Mouse (Mus musculus) midbrain, embryonic 10.5 days (tissue): ENCODE data around the gene Ddx1. TPM values are rescaled to one million over a fixed set of nuclear protein-coding genes. Genes with fewer than 3 reads are reported as not detected.
A peak's percentile ranks its signal among the peaks of the same experiment; 100 is the strongest.

Source experiments
- DNase-seq: peaks from one replicate; pipeline ENCODE4 v3.0.0-alpha.2; 2017; ENCODE audit warnings: low spot score
- H3K27ac ChIP-seq: fragments of 300-500 bp; sonication (generic); replicated peaks from 2 replicates; pipeline ENCODE4 v1.5.1; 2016; ENCODE audit warnings: mild to moderate bottlenecking
- H3K27me3 ChIP-seq: fragments of 300-500 bp; sonication (generic); 2 replicates; pipeline ENCODE4 v1.6.1; 2016; ENCODE audit warnings: low read depth, mild to moderate bottlenecking; ENCODE audit not compliant: poor library complexity, severe bottlenecking
- H3K36me3 ChIP-seq: fragments of 300-500 bp; sonication (generic); 2 replicates; pipeline ENCODE4 v1.6.1; 2016; ENCODE audit warnings: mild to moderate bottlenecking, moderate library complexity
- H3K4me1 ChIP-seq: fragments of 300-500 bp; sonication (generic); 2 replicates; pipeline ENCODE4 v1.6.1; 2016
- H3K4me3 ChIP-seq: fragments of 300-500 bp; sonication (generic); 2 replicates; pipeline ENCODE4 v1.5.1; 2016; ENCODE audit warnings: mild to moderate bottlenecking, moderate library complexity
- H3K9me3 ChIP-seq: fragments of 300-500 bp; sonication (generic); replicated peaks from 2 replicates; pipeline ENCODE4 v1.6.1; 2016; ENCODE audit warnings: mild to moderate bottlenecking
- WGBS: fragments of 180-500 bp; shearing (Covaris S2); methylation state at CpG from one replicate; pipeline ENCODE4 v1.1.7; 2016; 5-methylcytosine and 5-hydroxymethylcytosine counted together
- polyA plus RNA-seq: library from polyadenylated mRNA; unstranded; fragments of >200 nt; fragmentation: Nextera tagmentation; extraction: Ambion mirVana; gene quantifications from 2 replicates; pipeline ENCODE4 v1.2.1, GENCODE M21; 2016

Gene Ddx1
- polyA plus RNA-seq, 1 experiment from 2014 or later = 194 TPM

GRCm38 (mm10) chr12:13176136-13176535, 72.9 kb downstream of the Ddx1 start:
- Histone ChIP-seq H3K27me3 (no peaks in the 10 kb centered on the region), H3K36me3 (no peaks in the 10 kb centered on the region), H3K9me3 (no peaks in the 10 kb centered on the region), H3K27ac (peak overlapping the region; percentile 9; the same call in 1 of the 2 replicates), H3K4me3 (no peak overlapping the region), H3K4me1 (peaks cover 23% of the 10 kb centered on the region)
- 31% methylated on average over 2 of the region's 2 CpGs for WGBS
- no peak for DNase-seq

GRCm38 (mm10) chr12:13174022-13174421, 75.0 kb downstream of the Ddx1 start:
- peaks cover 11% of the 10 kb centered on the region for H3K4me1 ChIP-seq
- WGBS = 88% methylated on average over 6 of the region's 6 CpGs
- H3K36me3 ChIP-seq = no peaks in the 10 kb centered on the region
- no peak for DNase-seq
- H3K27ac ChIP-seq = no peak overlapping the region
- no peak overlapping the region for H3K4me3 ChIP-seq
- H3K9me3 ChIP-seq = no peaks in the 10 kb centered on the region
- H3K27me3 ChIP-seq = no peaks in the 10 kb centered on the region

GRCm38 (mm10) chr12:13168073-13168472, 80.9 kb downstream of the Ddx1 start:
- Histone ChIP-seq H3K9me3 (no peaks in the 10 kb centered on the region), H3K36me3 (no peaks in the 10 kb centered on the region), H3K4me1 (0 out of 2 replicates have a peak, but pooled peaks cover 4% of the 10 kb centered on the region), H3K4me3 (no peak overlapping the region), H3K27ac (no peak overlapping the region), H3K27me3 (no peaks in the 10 kb centered on the region)
- DNase-seq = no peak
- 79% methylated on average over 1 of the region's 1 CpGs for WGBS

- 85% methylated on average over 5 of the region's 5 CpGs for WGBS
- Histone ChIP-seq H3K9me3 (no peaks in the 10 kb centered on the region), H3K27ac (no peak overlapping the region), H3K36me3 (no peaks in the 10 kb centered on the region), H3K4me1 (0 out of 2 replicates have a peak, but pooled peaks cover 4% of the 10 kb centered on the region), H3K4me3 (no peak overlapping the region), H3K27me3 (no peaks in the 10 kb centered on the region)
- DNase-seq = no peak
These were observed 81.9 kb downstream of the Ddx1 start for GRCm38 (mm10) chr12:13167116-13167515.

Other genes starting within 250 kb of the Ddx1 start
- gene Nbas, start 19.9 kb upstream of the Ddx1 start, polyA plus RNA-seq = 13.3 and 14.9 TPM in 2 replicates